Mouse (Mus musculus) bone marrow, adult 2 months (tissue): ENCODE results near the gene Swt1.

Experiments used
- CTCF ChIP-seq: fragments of 200-500 bp; IDR thresholded peaks from 2 replicates; pipeline ENCODE4 v1.5.1; 2011; ENCODE audit warnings: low read length, control low read depth; ENCODE audit not compliant: control insufficient read depth, insufficient read depth
- POLR2A ChIP-seq: fragments of 200-500 bp; IDR thresholded peaks from 2 replicates; pipeline ENCODE4 v1.6.1; 2011; ENCODE audit warnings: low read depth, mild to moderate bottlenecking, control low read depth, low read length, borderline replicate concordance; ENCODE audit not compliant: control insufficient read depth

DNA sequence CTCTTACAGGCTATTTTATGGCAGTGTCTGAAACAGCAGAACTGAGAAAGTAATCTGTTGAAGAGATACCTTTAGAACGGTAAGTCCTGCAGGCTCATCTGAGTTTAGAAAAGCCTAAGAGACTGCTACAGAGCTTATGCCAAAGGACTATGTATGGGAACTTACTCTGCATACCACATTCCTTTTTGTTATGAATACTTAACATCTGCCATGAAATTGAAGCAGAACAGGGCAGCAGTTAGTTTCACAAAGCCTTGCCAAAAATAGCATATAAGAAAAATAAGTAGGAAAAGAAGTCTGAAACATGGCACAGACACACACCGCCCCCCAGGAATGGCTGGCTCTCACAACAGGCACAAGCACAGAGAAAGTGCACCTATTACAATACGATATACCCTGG is 18.4 kb downstream of the Swt1 start:
- no peak for TF ChIP-seq POLR2A
- TF ChIP-seq CTCF = no peak
